Mouse (Mus musculus) layer of hippocampus, adult 18-20 months (tissue): ENCODE measurements around the gene Npc2. TPM values are rescaled to one million over a fixed set of nuclear protein-coding genes. Genes with fewer than 3 reads are reported as not detected.

Source experiments
- DNase-seq, 2 experiments: peaks; one replicate each; pipeline ENCODE4 v3.0.0; 2022; ENCODE audit warnings: low spot score in 2 of 2
- total RNA-seq, 2 experiments: library from RNA; stranded (reverse); gene quantifications; 2 replicates each; pipeline ENCODE4 v1.2.3; 2021

The Npc2 gene
- total RNA-seq, 2 experiments from 2014 or later, result 27.2 to 28.9 TPM

- peak; percentile 81 to 89 for DNase-seq
Observed at GRCm38 (mm10) chr12:84784604-84785381, 11.8 kb upstream of the Npc2 start.

- DNase-seq, result no peak
Observed at GRCm38 (mm10) chr12:84776229-84776628, 3.3 kb upstream of the Npc2 start.

- no peak for DNase-seq
Observed at GRCm38 (mm10) chr12:84774376-84774775, 1.4 kb upstream of the Npc2 start.

GRCm38 (mm10) chr12:84773476-84773875, 524 bp upstream of the Npc2 start:
- DNase-seq, result no peak

GRCm38 (mm10) chr12:84771981-84772520, 901 bp downstream of the Npc2 start:
- no peak for DNase-seq

DNA sequence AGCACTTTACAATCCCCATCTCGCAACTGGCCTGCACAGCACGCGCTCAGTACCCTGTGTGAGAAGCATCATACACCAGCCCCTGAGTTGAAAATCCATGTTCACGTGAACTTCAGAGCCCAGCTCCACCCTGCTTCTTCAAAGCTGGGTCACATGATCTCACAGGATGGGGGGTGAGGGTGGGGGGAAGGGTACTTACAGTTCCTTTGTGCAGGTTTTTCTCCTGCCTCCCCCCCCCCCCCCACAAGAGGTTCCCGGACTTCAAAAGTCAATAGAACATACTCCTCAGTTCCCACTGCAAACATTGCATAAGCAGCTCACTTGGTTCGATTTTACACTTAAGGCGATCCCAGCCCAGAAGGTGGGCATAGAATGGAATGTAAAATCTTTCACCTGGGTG, 3.3 kb downstream of the Npc2 start:
- no peak for DNase-seq

- DNase-seq, result no peak
Observed at GRCm38 (mm10) chr12:84767510-84767909, 5.4 kb downstream of the Npc2 start.

- DNase-seq, result no peak
Observed at GRCm38 (mm10) chr12:84766113-84766735, 6.7 kb downstream of the Npc2 start.

GRCm38 (mm10) chr12:84765506-84765905, 7.4 kb downstream of the Npc2 start:
- DNase-seq, result no peak

- DNase-seq, result no peak
Observed at GRCm38 (mm10) chr12:84764756-84765155, 8.2 kb downstream of the Npc2 start.

DNA sequence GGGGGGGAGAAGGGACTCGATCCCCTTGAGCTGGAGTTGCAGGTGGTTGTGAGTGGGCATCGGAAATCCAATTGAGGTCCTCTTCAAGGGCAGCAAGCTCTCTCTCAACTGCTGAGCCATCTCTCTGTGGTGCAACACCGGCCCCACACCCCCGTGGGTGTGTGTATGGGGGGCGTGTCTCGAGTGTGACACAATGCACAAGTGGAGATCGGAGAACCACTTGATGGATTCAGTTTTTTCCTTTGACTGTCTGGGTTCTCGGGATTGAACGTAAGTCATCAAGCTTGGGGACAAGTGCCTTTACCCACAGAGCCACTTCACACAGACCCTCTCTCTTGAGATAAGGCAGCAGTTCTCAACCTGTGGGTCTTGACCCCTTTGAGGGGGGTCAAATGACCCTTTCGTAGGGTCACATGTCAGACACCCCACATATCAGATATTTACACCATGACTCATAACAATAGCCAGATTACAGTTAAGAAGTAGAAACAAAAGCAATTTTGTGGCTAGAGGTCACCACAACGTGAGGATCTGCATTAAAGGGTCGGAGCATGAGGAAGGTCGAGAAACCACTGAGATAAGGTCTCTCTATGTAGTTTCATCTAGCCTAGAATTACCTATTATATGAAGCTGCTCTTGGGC, 9.3 kb downstream of the Npc2 start:
- no peak for DNase-seq

DNA sequence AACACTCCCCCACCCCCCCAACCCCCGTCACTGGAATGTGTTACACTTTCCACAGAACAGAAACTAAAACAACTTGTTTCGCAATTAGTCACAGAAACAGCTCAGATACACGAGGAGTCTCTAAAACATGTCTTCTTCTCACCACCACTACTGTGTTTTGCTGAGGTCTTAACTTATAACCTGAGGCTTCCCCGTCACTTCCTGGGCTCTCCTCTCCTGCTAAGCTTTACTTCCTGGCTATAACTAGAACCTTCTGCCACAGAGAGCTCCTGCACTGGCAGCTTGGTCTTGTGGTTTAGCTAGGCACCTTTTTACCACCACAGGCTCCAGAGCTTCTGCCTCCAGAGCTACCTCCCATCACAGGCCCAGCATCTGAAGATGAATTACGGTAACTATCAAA, 10.4 kb downstream of the Npc2 start:
- no peak for DNase-seq

DNA sequence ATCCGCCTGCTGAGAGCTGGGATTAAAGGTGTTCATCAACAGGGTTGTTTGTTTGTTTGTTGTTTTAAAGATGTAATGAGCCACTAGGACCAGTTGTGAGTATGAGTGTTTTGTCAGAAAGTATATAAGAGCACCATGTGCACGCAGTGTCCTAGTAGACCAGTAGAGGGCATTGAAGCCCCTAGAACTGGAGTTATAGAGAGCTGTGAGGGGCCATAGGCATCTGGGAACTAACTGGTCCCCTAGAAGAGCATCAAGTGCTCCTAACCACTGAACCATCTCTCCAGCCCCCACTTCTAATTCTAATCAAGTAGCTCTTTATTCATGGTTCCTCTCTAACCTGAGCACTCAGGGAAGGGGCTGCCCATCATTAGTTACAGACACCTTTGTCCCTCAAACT, 13.9 kb downstream of the Npc2 start:
- DNase-seq, result no peak

- DNase-seq, result peak in 1 of 2 experiments; percentile 38
Observed at GRCm38 (mm10) chr12:84756016-84756415, 16.9 kb downstream of the Npc2 start.

DNA sequence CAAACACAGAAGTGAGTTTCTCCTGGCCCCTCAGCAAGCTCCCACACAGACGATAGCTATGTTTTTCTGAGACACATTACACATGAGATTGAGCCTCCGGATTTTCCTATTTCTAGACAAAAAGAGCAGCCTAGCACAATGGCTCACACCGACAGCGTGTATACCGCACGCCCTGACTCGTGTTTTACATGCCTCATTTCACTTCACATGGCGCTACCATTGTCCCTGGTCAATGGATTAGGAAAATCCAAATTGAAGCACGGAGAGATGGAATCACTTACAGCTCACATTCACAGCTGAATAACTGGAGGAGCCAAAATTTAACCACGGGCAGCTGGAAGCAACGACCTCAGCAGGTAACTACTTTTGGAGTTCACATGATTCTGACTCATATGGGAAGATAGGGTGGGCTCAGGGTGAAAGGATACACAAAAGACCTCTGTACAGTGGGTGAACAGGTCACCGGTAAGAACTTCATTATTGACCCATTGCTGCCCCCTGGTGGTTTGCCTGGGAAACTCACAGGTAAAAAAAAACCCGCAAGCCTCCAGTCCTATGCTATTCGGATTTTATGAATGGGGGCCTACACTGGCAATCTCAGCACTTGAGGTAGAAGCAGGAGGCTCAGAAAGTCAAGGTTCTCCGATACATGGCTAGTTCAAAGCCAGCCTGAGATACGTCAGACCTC, 17.8 kb downstream of the Npc2 start:
- peak; percentile 33 to 61 for DNase-seq

GRCm38 (mm10) chr12:84752131-84752977, 20.6 kb downstream of the Npc2 start:
- DNase-seq, result peak; percentile 24 to 49

GRCm38 (mm10) chr12:84750661-84751060, 22.3 kb downstream of the Npc2 start:
- DNase-seq, result no peak

- DNase-seq, result no peak
Observed at GRCm38 (mm10) chr12:84748134-84748533, 24.8 kb downstream of the Npc2 start.

- no peak for DNase-seq
Observed at GRCm38 (mm10) chr12:84745700-84746099, 27.3 kb downstream of the Npc2 start.

GRCm38 (mm10) chr12:84743496-84743895, 29.5 kb downstream of the Npc2 start:
- DNase-seq, result no peak

- DNase-seq, result no peak
Observed at GRCm38 (mm10) chr12:84733366-84733765, 39.6 kb downstream of the Npc2 start.
